Mouse (Mus musculus) MEL (cell line): ENCODE results near the gene Cep152. TPM values are rescaled to one million over a fixed set of nuclear protein-coding genes. Genes with fewer than 3 reads are reported as not detected.

Experiments
- DNase-seq: peaks from one replicate; pipeline ENCODE4 v3.0.0; 2011; ENCODE audit warnings: low read depth, low spot score
- H3K27ac ChIP-seq: 2 replicates; pipeline ENCODE4 v1.5.1; 2012; ENCODE audit warnings: low read depth, mild to moderate bottlenecking, control low read depth, low read length, moderate library complexity; ENCODE audit not compliant: control insufficient read depth
- H3K27me3 ChIP-seq, 2 experiments: fragments of 150-350 bp in 1 of 2; sonication (generic) in 1 of 2; 2 replicates each; pipeline ENCODE4 v1.6.1; 2012; ENCODE audit warnings: low read length in 2 of 2, mild to moderate bottlenecking in 2 of 2, improper control_type of control experiment in 1 of 2, moderate library complexity in 1 of 2; ENCODE audit not compliant: insufficient read depth in 2 of 2, control insufficient read depth in 1 of 2
- H3K36me3 ChIP-seq, 2 experiments: 2 replicates each; pipeline ENCODE4 v1.6.1; 2012 to 2014; ENCODE audit warnings: low read length in 2 of 2, improper control_type of control experiment in 1 of 2, inconsistent platforms in 1 of 2, mild to moderate bottlenecking in 1 of 2; ENCODE audit not compliant: insufficient read depth in 2 of 2, control insufficient read depth in 1 of 2
- H3K4me1 ChIP-seq, 2 experiments: fragments of 150-350 bp in 1 of 2; sonication (generic) in 1 of 2; 2 replicates each; pipeline ENCODE4 v1.6.1; 2012; ENCODE audit warnings: low read length in 2 of 2, improper control_type of control experiment in 1 of 2, mild to moderate bottlenecking in 1 of 2; ENCODE audit not compliant: insufficient read depth in 2 of 2, control insufficient read depth in 1 of 2
- H3K4me3 ChIP-seq, 2 experiments: fragments of 150-350 bp in 1 of 2; sonication (generic) in 1 of 2; 2 replicates each; pipeline ENCODE4 v1.5.1; 2012; ENCODE audit warnings: low read depth in 2 of 2, low read length in 2 of 2, mild to moderate bottlenecking in 2 of 2, moderate library complexity in 2 of 2, control low read depth in 1 of 2, improper control_type of control experiment in 1 of 2; ENCODE audit not compliant: control insufficient read depth in 1 of 2, insufficient read depth in 1 of 2
- H3K79me2 ChIP-seq: 2 replicates; pipeline ENCODE4 v1.6.1; 2012; ENCODE audit warnings: mild to moderate bottlenecking, low read length, moderate library complexity; ENCODE audit not compliant: control insufficient read depth, poor library complexity, insufficient read depth
- H3K9ac ChIP-seq: 2 replicates; pipeline ENCODE4 v1.6.1; 2012; ENCODE audit warnings: low read depth, mild to moderate bottlenecking, control low read depth, low read length, moderate library complexity; ENCODE audit not compliant: control insufficient read depth, poor library complexity, severe bottlenecking
- H3K9me3 ChIP-seq: fragments of 150-350 bp; sonication (generic); replicated peaks from 2 replicates; pipeline ENCODE4 v1.6.1; 2012; ENCODE audit warnings: mild to moderate bottlenecking, low read length, improper control_type of control experiment, moderate library complexity; ENCODE audit not compliant: insufficient read depth
- BHLHE40 ChIP-seq: IDR thresholded peaks from 2 replicates; pipeline ENCODE4 v1.6.1; 2012; ENCODE audit warnings: low read depth, mild to moderate bottlenecking, inconsistent platforms, low read length, improper control_type of control experiment, borderline replicate concordance
- CHD2 ChIP-seq: IDR thresholded peaks from 2 replicates; pipeline ENCODE4 v1.6.1; 2011; ENCODE audit warnings: low read length, improper control_type of control experiment
- CTCF ChIP-seq, 3 experiments: IDR thresholded peaks in 2 of 3; conservative IDR thresholded peaks in 1 of 3; 2 replicates each; pipeline ENCODE4 v1.5.1; 2011 to 2012; ENCODE audit warnings: low read length in 3 of 3, low read depth in 2 of 3, mild to moderate bottlenecking in 2 of 3, improper control_type of control experiment in 1 of 3, inconsistent platforms in 1 of 3, mixed read lengths in 1 of 3, moderate library complexity in 1 of 3; ENCODE audit not compliant: control insufficient read depth in 1 of 3, insufficient read depth in 1 of 3, poor library complexity in 1 of 3, severe bottlenecking in 1 of 3
- ETS1 ChIP-seq: IDR thresholded peaks from 2 replicates; pipeline ENCODE4 v1.6.1; 2012; ENCODE audit warnings: low read depth, mild to moderate bottlenecking, inconsistent platforms, low read length, improper control_type of control experiment, moderate library complexity
- GABPA ChIP-seq: IDR thresholded peaks from 2 replicates; pipeline ENCODE4 v1.6.1; 2012; ENCODE audit warnings: low read depth, mild to moderate bottlenecking, inconsistent platforms, low read length, improper control_type of control experiment, moderate library complexity
- HCFC1 ChIP-seq: IDR thresholded peaks from 2 replicates; pipeline ENCODE4 v1.6.1; 2012; ENCODE audit warnings: low read depth, mild to moderate bottlenecking, inconsistent platforms, low read length, improper control_type of control experiment, moderate library complexity
- MAZ ChIP-seq: IDR thresholded peaks from 2 replicates; pipeline ENCODE4 v1.6.1; 2012; ENCODE audit warnings: low read depth, mild to moderate bottlenecking, inconsistent platforms, low read length, improper control_type of control experiment
- MEF2A ChIP-seq: IDR thresholded peaks from 2 replicates; pipeline ENCODE4 v1.6.1; 2014; ENCODE audit warnings: low read depth, mild to moderate bottlenecking, inconsistent platforms, low read length, improper control_type of control experiment; ENCODE audit not compliant: poor library complexity, insufficient replicate concordance, severe bottlenecking; ENCODE audit errors: extremely low read depth
- POLR2A ChIP-seq, 2 experiments: IDR thresholded peaks; 2 replicates each; pipeline ENCODE4 v1.6.1; 2011 to 2012; ENCODE audit warnings: low read length in 2 of 2, mild to moderate bottlenecking in 2 of 2, control low read depth in 1 of 2, improper control_type of control experiment in 1 of 2, low read depth in 1 of 2, moderate library complexity in 1 of 2; ENCODE audit not compliant: control insufficient read depth in 1 of 2, insufficient read depth in 1 of 2, poor library complexity in 1 of 2
- TAL1 ChIP-seq: IDR thresholded peaks from 2 replicates; pipeline ENCODE4 v1.6.1; 2012; ENCODE audit warnings: mild to moderate bottlenecking, inconsistent platforms, low read length, moderate library complexity, mixed read lengths
- TBP ChIP-seq: IDR thresholded peaks from 2 replicates; pipeline ENCODE4 v1.8.0; 2011; ENCODE audit warnings: low read depth, low read length, improper control_type of control experiment
- UBTF ChIP-seq: IDR thresholded peaks from 2 replicates; pipeline ENCODE4 v1.6.1; 2012; ENCODE audit warnings: low read depth, mild to moderate bottlenecking, inconsistent platforms, low read length, improper control_type of control experiment, moderate library complexity, borderline replicate concordance; ENCODE audit not compliant: insufficient read depth
- USF2 ChIP-seq, 2 experiments: IDR thresholded peaks; 2 replicates each; pipeline ENCODE4 v1.6.1; 2011 to 2012; ENCODE audit warnings: improper control_type of control experiment in 2 of 2, low read length in 2 of 2, borderline replicate concordance in 1 of 2, inconsistent platforms in 1 of 2, low read depth in 1 of 2, mild to moderate bottlenecking in 1 of 2; ENCODE audit not compliant: insufficient read depth in 1 of 2
- ZKSCAN1 ChIP-seq: IDR thresholded peaks from 2 replicates; pipeline ENCODE4 v1.6.1; 2012; ENCODE audit warnings: low read depth, mild to moderate bottlenecking, inconsistent platforms, low read length, improper control_type of control experiment, moderate library complexity
- ZMIZ1 ChIP-seq: IDR thresholded peaks from 2 replicates; pipeline ENCODE4 v1.6.1; 2012; ENCODE audit warnings: low read depth, mild to moderate bottlenecking, inconsistent platforms, low read length, improper control_type of control experiment, moderate library complexity
- polyA plus RNA-seq, 2 experiments: library from polyadenylated mRNA; stranded (reverse) in 1 of 2; unstranded in 1 of 2; fragments of >175 nt in 1 of 2; fragments of >200 nt in 1 of 2; gene quantifications; 2 replicates each; pipeline versions ENCODE4 v1.2.1 to v1.2.4; 2012; ENCODE audit warnings: low replicate concordance in 2 of 2, low read depth in 1 of 2; ENCODE audit not compliant: insufficient read length in 2 of 2, insufficient read depth in 1 of 2, missing spikeins in 1 of 2
- total RNA-seq: library from RNA; depleted of rRNA; stranded (reverse); fragments of 300-350 nt; gene quantifications from 2 replicates; pipeline ENCODE4 v1.2.3, GENCODE M21; 2012

The Cep152 gene
- total and polyA plus RNA-seq, 3 experiments = 13.9 to 14.1 TPM; not detected in 1

GRCm38 (mm10) chr2:125672957-125673631 lies 48.2 kb upstream of the Cep152 start, which contains the start of gene Eid1 (continued):
- TF ChIP-seq TBP (0 out of 2 replicates have a peak, but pooled peaks have one; percentile 13), ETS1 (peak; percentile 47), BHLHE40 (peak; percentile 96), ZKSCAN1 (no peak), GABPA (no peak), USF2 (IDR thresholded peaks at IDR 0.05; ENCODE audit: borderline replicate concordance in 1 of 2, insufficient read depth in 1 of 2, low read depth in 1 of 2, low read length in 2 of 2) (no peak)

- Histone ChIP-seq H3K27ac (peak overlapping the region; percentile 73), H3K4me1 (peaks cover 9 to 17% of the 10 kb centered on the region in 2 experiments), H3K27me3 (no peaks in the 10 kb centered on the region), H3K9ac (peak overlapping the region; percentile 91), H3K9me3 (no peaks in the 10 kb centered on the region), H3K4me3 (peak overlapping the region; percentile 68 to 87), H3K36me3 (peaks cover 0 to 18% of the 10 kb centered on the region in 2 experiments; a peak in 2 of 4 replicates), H3K79me2 (peaks cover 9% of the 10 kb centered on the region)
- no peak for DNase-seq
- TF ChIP-seq MEF2A = no peak
- TF ChIP-seq GABPA = no peak
- TF ChIP-seq CHD2 = no peak
- TF ChIP-seq MAZ = no peak
- TF ChIP-seq UBTF = no peak
- TF ChIP-seq ZMIZ1 = no peak
- no peak for TF ChIP-seq POLR2A (IDR thresholded peaks at IDR 0.05; ENCODE audit: control insufficient read depth in 1 of 2, insufficient read depth in 1 of 2, low read depth in 1 of 2, low read length in 2 of 2, poor library complexity in 1 of 2)
- no peak for TF ChIP-seq TAL1
These were observed 47.6 kb upstream of the Cep152 start for GRCm38 (mm10) chr2:125672568-125672956.

GRCm38 (mm10) chr2:125670846-125671245 lies 45.9 kb upstream of the Cep152 start:
- H3K27me3 ChIP-seq = no peaks in the 10 kb centered on the region
- peaks cover 16 to 19% of the 10 kb centered on the region in 2 experiments for H3K4me1 ChIP-seq
- H3K79me2 ChIP-seq = peaks cover 9% of the 10 kb centered on the region
- TF ChIP-seq HCFC1 = no peak
- TF ChIP-seq CTCF (IDR thresholded peaks at IDR 0.05 in 2 of 3, conservative IDR thresholded peaks at IDR 0.05 in 1 of 3; ENCODE audit: control insufficient read depth in 1 of 3, insufficient read depth in 1 of 3, low read depth in 2 of 3, low read length in 3 of 3, poor library complexity in 1 of 3, severe bottlenecking in 1 of 3) = peak; percentile 7 to 55 (median 42); a peak in 4 of 6 replicates
- TF ChIP-seq, all 39 proteins: peak for 1
- H3K36me3 ChIP-seq = peaks cover 0 to 32% of the 10 kb centered on the region in 2 experiments; a peak in 2 of 4 replicates
- DNase-seq = peak; percentile 70
- no peak overlapping the region for H3K9ac ChIP-seq
- no peaks in the 10 kb centered on the region for H3K9me3 ChIP-seq
- H3K4me3 ChIP-seq = no peak overlapping the region
- H3K27ac ChIP-seq = no peak overlapping the region
